Mouse (Mus musculus) R1 (cell line): ENCODE data around the gene Chn2.

Source experiments
- DNase-seq: peaks from one replicate; pipeline ENCODE4 v3.0.0-alpha.2; 2018; ENCODE audit warnings: low read depth, low spot score

The Chn2 gene

GRCm38 (mm10) chr6:54332203-54332602 is 292.8 kb downstream of the Chn2 start:
- DNase-seq = no peak

GRCm38 (mm10) chr6:54333116-54333651 is 293.8 kb downstream of the Chn2 start:
- no peak for DNase-seq

GRCm38 (mm10) chr6:54333652-54334396 is 294.5 kb downstream of the Chn2 start:
- DNase-seq = no peak

GRCm38 (mm10) chr6:54337321-54337720 is 298.0 kb downstream of the Chn2 start:
- no peak for DNase-seq

- no peak for DNase-seq
These were observed 301.8 kb downstream of the Chn2 start for GRCm38 (mm10) chr6:54341133-54341532.

- no peak for DNase-seq
These were observed 302.9 kb downstream of the Chn2 start for GRCm38 (mm10) chr6:54342223-54342622.
